Mouse (Mus musculus) MEL (cell line): ENCODE measurements around the gene Wfs1. TPM values are rescaled to one million over a fixed set of nuclear protein-coding genes. Genes with fewer than 3 reads are reported as not detected.

Experiments
- DNase-seq: peaks from one replicate; pipeline ENCODE4 v3.0.0; 2011; ENCODE audit warnings: low read depth, low spot score
- H3K27ac ChIP-seq: 2 replicates; pipeline ENCODE4 v1.5.1; 2012; ENCODE audit warnings: low read depth, mild to moderate bottlenecking, control low read depth, low read length, moderate library complexity; ENCODE audit not compliant: control insufficient read depth
- H3K27me3 ChIP-seq, 2 experiments: fragments of 150-350 bp in 1 of 2; sonication (generic) in 1 of 2; 2 replicates each; pipeline ENCODE4 v1.6.1; 2012; ENCODE audit warnings: low read length in 2 of 2, mild to moderate bottlenecking in 2 of 2, improper control_type of control experiment in 1 of 2, moderate library complexity in 1 of 2; ENCODE audit not compliant: insufficient read depth in 2 of 2, control insufficient read depth in 1 of 2
- H3K36me3 ChIP-seq, 2 experiments: 2 replicates each; pipeline ENCODE4 v1.6.1; 2012 to 2014; ENCODE audit warnings: low read length in 2 of 2, improper control_type of control experiment in 1 of 2, inconsistent platforms in 1 of 2, mild to moderate bottlenecking in 1 of 2; ENCODE audit not compliant: insufficient read depth in 2 of 2, control insufficient read depth in 1 of 2
- H3K4me1 ChIP-seq, 2 experiments: fragments of 150-350 bp in 1 of 2; sonication (generic) in 1 of 2; 2 replicates each; pipeline ENCODE4 v1.6.1; 2012; ENCODE audit warnings: low read length in 2 of 2, improper control_type of control experiment in 1 of 2, mild to moderate bottlenecking in 1 of 2; ENCODE audit not compliant: insufficient read depth in 2 of 2, control insufficient read depth in 1 of 2
- H3K4me3 ChIP-seq, 2 experiments: fragments of 150-350 bp in 1 of 2; sonication (generic) in 1 of 2; 2 replicates each; pipeline ENCODE4 v1.5.1; 2012; ENCODE audit warnings: low read depth in 2 of 2, low read length in 2 of 2, mild to moderate bottlenecking in 2 of 2, moderate library complexity in 2 of 2, control low read depth in 1 of 2, improper control_type of control experiment in 1 of 2; ENCODE audit not compliant: control insufficient read depth in 1 of 2, insufficient read depth in 1 of 2
- H3K79me2 ChIP-seq: 2 replicates; pipeline ENCODE4 v1.6.1; 2012; ENCODE audit warnings: mild to moderate bottlenecking, low read length, moderate library complexity; ENCODE audit not compliant: control insufficient read depth, poor library complexity, insufficient read depth
- H3K9ac ChIP-seq: 2 replicates; pipeline ENCODE4 v1.6.1; 2012; ENCODE audit warnings: low read depth, mild to moderate bottlenecking, control low read depth, low read length, moderate library complexity; ENCODE audit not compliant: control insufficient read depth, poor library complexity, severe bottlenecking
- H3K9me3 ChIP-seq: fragments of 150-350 bp; sonication (generic); replicated peaks from 2 replicates; pipeline ENCODE4 v1.6.1; 2012; ENCODE audit warnings: mild to moderate bottlenecking, low read length, improper control_type of control experiment, moderate library complexity; ENCODE audit not compliant: insufficient read depth
- BHLHE40 ChIP-seq: IDR thresholded peaks from 2 replicates; pipeline ENCODE4 v1.6.1; 2012; ENCODE audit warnings: low read depth, mild to moderate bottlenecking, inconsistent platforms, low read length, improper control_type of control experiment, borderline replicate concordance
- ELF1 ChIP-seq: IDR thresholded peaks from 2 replicates; pipeline ENCODE4 v1.6.1; 2014; ENCODE audit warnings: low read depth, mild to moderate bottlenecking, inconsistent platforms, low read length, improper control_type of control experiment, moderate library complexity
- JUND ChIP-seq: IDR thresholded peaks from 2 replicates; pipeline ENCODE4 v1.6.1; 2011; ENCODE audit warnings: low read depth, mild to moderate bottlenecking, improper control_type of control experiment, low read length
- MAX ChIP-seq: IDR thresholded peaks from 2 replicates; pipeline ENCODE4 v1.6.1; 2011; ENCODE audit warnings: low read length, improper control_type of control experiment
- MAZ ChIP-seq: IDR thresholded peaks from 2 replicates; pipeline ENCODE4 v1.6.1; 2012; ENCODE audit warnings: low read depth, mild to moderate bottlenecking, inconsistent platforms, low read length, improper control_type of control experiment
- MYB ChIP-seq: IDR thresholded peaks from 2 replicates; pipeline ENCODE4 v1.6.1; 2011; ENCODE audit warnings: mild to moderate bottlenecking, low read depth, low read length, improper control_type of control experiment
- POLR2A ChIP-seq, 2 experiments: IDR thresholded peaks; 2 replicates each; pipeline ENCODE4 v1.6.1; 2011 to 2012; ENCODE audit warnings: low read length in 2 of 2, mild to moderate bottlenecking in 2 of 2, control low read depth in 1 of 2, improper control_type of control experiment in 1 of 2, low read depth in 1 of 2, moderate library complexity in 1 of 2; ENCODE audit not compliant: control insufficient read depth in 1 of 2, insufficient read depth in 1 of 2, poor library complexity in 1 of 2
- POLR2AphosphoS5 ChIP-seq: IDR thresholded peaks from 2 replicates; pipeline ENCODE4 v1.6.1; 2012; ENCODE audit warnings: low read depth, borderline replicate concordance, mild to moderate bottlenecking, inconsistent platforms, low read length, moderate library complexity, mixed read lengths
- RAD21 ChIP-seq: IDR thresholded peaks from 2 replicates; pipeline ENCODE4 v1.6.1; 2011; ENCODE audit warnings: mild to moderate bottlenecking, low read depth, low read length, improper control_type of control experiment
- RCOR1 ChIP-seq: IDR thresholded peaks from 2 replicates; pipeline ENCODE4 v1.6.1; 2012; ENCODE audit warnings: low read depth, mild to moderate bottlenecking, inconsistent platforms, low read length, improper control_type of control experiment
- ZKSCAN1 ChIP-seq: IDR thresholded peaks from 2 replicates; pipeline ENCODE4 v1.6.1; 2012; ENCODE audit warnings: low read depth, mild to moderate bottlenecking, inconsistent platforms, low read length, improper control_type of control experiment, moderate library complexity
- ZNF384 ChIP-seq: IDR thresholded peaks from 2 replicates; pipeline ENCODE4 v1.6.1; 2012; ENCODE audit warnings: low read depth, mild to moderate bottlenecking, inconsistent platforms, low read length, improper control_type of control experiment
- polyA plus RNA-seq, 2 experiments: library from polyadenylated mRNA; stranded (reverse) in 1 of 2; unstranded in 1 of 2; fragments of >175 nt in 1 of 2; fragments of >200 nt in 1 of 2; gene quantifications; 2 replicates each; pipeline versions ENCODE4 v1.2.1 to v1.2.4; 2012; ENCODE audit warnings: low replicate concordance in 2 of 2, low read depth in 1 of 2; ENCODE audit not compliant: insufficient read length in 2 of 2, insufficient read depth in 1 of 2, missing spikeins in 1 of 2
- total RNA-seq: library from RNA; depleted of rRNA; stranded (reverse); fragments of 300-350 nt; gene quantifications from 2 replicates; pipeline ENCODE4 v1.2.3, GENCODE M21; 2012

The Wfs1 gene
- total and polyA plus RNA-seq, 3 experiments: not detected

DNA sequence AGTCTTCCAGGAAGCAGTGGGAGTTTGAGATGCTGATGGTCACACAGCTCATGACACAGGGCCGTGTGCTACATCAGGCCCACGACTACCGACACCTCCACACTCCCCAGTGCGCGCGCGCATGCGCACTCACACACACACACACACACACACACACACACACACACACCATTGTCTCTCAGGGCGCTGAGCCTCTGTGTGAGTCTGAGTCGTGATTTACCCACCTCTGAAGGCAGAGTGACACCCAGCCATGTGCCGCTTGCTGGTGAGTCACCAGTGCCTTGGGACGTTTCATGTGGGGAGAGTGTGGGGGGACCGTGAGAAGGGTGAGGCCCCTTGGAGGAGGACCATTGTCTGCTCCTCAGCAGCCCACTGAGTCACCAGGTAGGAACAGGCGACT lies 7.4 kb upstream of the Wfs1 start:
- Histone ChIP-seq H3K4me3 (no peak overlapping the region), H3K36me3 (no peaks in the 10 kb centered on the region), H3K27me3 (no peaks in the 10 kb centered on the region), H3K4me1 (no peaks in the 10 kb centered on the region), H3K9me3 (no peaks in the 10 kb centered on the region; the same call in 1 of the 2 replicates), H3K9ac (no peak overlapping the region), H3K79me2 (no peaks in the 10 kb centered on the region), H3K27ac (no peak overlapping the region)
- TF ChIP-seq MAX (no peak), JUND (no peak), RAD21 (no peak), POLR2A (IDR thresholded peaks at IDR 0.05; ENCODE audit: control insufficient read depth in 1 of 2, insufficient read depth in 1 of 2, low read depth in 1 of 2, low read length in 2 of 2, poor library complexity in 1 of 2) (no peak), MYB (no peak)
- no peak for DNase-seq

DNA sequence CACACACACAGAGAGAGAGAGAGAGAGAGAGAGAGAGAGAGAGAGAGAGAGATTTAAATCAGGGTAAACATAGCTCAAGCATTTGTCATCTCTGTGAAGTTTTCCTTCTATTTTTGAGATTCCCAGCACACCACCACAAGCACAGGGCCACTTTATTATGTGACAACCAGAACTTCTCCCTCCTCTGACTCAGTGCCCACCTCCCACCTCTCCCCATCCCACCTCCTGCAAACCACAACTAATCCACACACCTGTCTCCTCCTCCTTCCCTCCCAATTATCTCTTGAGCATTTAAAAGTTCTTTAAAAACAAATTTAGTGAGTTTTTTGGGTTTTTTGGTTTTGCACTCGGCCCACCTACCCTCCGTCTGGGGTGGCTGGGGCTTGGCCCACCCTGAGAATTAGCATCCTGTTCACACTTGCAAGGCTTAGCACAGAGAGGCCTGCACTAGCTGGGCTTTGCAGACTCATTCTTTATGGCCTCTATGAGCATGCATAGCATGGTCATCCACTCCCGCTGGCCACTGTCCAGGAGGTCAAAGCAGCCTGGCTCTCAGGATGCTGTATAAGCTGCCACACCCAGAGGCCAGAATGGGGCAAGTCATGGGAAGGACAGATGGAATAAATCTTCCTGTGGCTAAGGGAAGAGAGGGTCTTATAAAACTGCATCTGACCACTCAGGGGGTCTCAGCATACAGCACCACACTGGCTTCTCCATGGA lies 1.8 kb upstream of the Wfs1 start:
- H3K79me2 ChIP-seq: no peaks in the 10 kb centered on the region
- H3K4me1 ChIP-seq: no peaks in the 10 kb centered on the region
- no peak overlapping the region for H3K27ac ChIP-seq
- H3K4me3 ChIP-seq: no peak overlapping the region
- no peak for DNase-seq
- H3K27me3 ChIP-seq: no peaks in the 10 kb centered on the region
- no peaks in the 10 kb centered on the region; the same call in 1 of the 2 replicates for H3K9me3 ChIP-seq
- H3K36me3 ChIP-seq: no peaks in the 10 kb centered on the region
- no peak for TF ChIP-seq ZKSCAN1
- TF ChIP-seq ZNF384: no peak
- no peak for TF ChIP-seq ELF1
- no peak for TF ChIP-seq BHLHE40
- no peak overlapping the region for H3K9ac ChIP-seq

DNA sequence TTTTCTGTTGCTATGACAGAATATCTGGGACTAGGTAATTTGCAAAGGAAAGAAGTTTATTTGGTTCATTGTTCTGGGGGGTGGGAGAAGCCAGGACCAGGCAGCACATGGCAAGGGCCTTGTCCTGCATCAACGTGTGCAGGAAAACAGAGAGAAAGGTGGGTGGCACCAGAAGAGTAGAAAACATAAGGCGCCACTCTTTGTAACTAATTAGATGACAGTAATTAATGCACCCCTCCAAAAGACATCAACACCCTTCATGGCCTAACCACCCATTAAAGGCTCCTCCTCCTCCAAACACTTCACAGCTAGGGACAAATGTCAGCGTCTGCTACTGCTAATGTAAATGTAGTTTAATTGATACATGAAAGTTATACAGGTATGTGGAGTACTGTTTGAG lies 1.2 kb upstream of the Wfs1 start:
- no peak for DNase-seq
- no peak overlapping the region for H3K4me3 ChIP-seq
- no peak for TF ChIP-seq ELF1
- no peak for TF ChIP-seq MYB
- TF ChIP-seq POLR2AphosphoS5: no peak
- no peak for TF ChIP-seq RCOR1
- TF ChIP-seq RAD21: no peak
- TF ChIP-seq BHLHE40: no peak
- TF ChIP-seq MAZ: no peak
- TF ChIP-seq ZKSCAN1: no peak
- no peaks in the 10 kb centered on the region for H3K27me3 ChIP-seq
- H3K4me1 ChIP-seq: no peaks in the 10 kb centered on the region
- no peaks in the 10 kb centered on the region for H3K36me3 ChIP-seq
- H3K79me2 ChIP-seq: no peaks in the 10 kb centered on the region
- H3K9ac ChIP-seq: no peak overlapping the region
- H3K27ac ChIP-seq: no peak overlapping the region
- H3K9me3 ChIP-seq: no peaks in the 10 kb centered on the region; the same call in 1 of the 2 replicates
